Mouse (Mus musculus) MEL (cell line): Measurements from ENCODE around the gene Tsfm.

Source experiments
- BHLHE40 ChIP-seq: IDR thresholded peaks from 2 replicates; pipeline ENCODE4 v1.6.1; 2012; ENCODE audit warnings: low read depth, mild to moderate bottlenecking, inconsistent platforms, low read length, improper control_type of control experiment, borderline replicate concordance
- CTCF ChIP-seq, 3 experiments: IDR thresholded peaks in 2 of 3; conservative IDR thresholded peaks in 1 of 3; 2 replicates each; pipeline ENCODE4 v1.5.1; 2011 to 2012; ENCODE audit warnings: low read length in 3 of 3, low read depth in 2 of 3, mild to moderate bottlenecking in 2 of 3, improper control_type of control experiment in 1 of 3, inconsistent platforms in 1 of 3, mixed read lengths in 1 of 3, moderate library complexity in 1 of 3; ENCODE audit not compliant: control insufficient read depth in 1 of 3, insufficient read depth in 1 of 3, poor library complexity in 1 of 3, severe bottlenecking in 1 of 3
- ELF1 ChIP-seq: IDR thresholded peaks from 2 replicates; pipeline ENCODE4 v1.6.1; 2014; ENCODE audit warnings: low read depth, mild to moderate bottlenecking, inconsistent platforms, low read length, improper control_type of control experiment, moderate library complexity
- EP300 ChIP-seq, 2 experiments: IDR thresholded peaks; 2 replicates each; pipeline ENCODE4 v1.6.1; 2011; ENCODE audit warnings: improper control_type of control experiment in 2 of 2, low read length in 2 of 2, low read depth in 1 of 2, mild to moderate bottlenecking in 1 of 2
- GATA1 ChIP-seq: IDR thresholded peaks from 2 replicates; pipeline ENCODE4 v1.6.1; 2011; ENCODE audit warnings: low read depth, low read length, improper control_type of control experiment
- HCFC1 ChIP-seq: IDR thresholded peaks from 2 replicates; pipeline ENCODE4 v1.6.1; 2012; ENCODE audit warnings: low read depth, mild to moderate bottlenecking, inconsistent platforms, low read length, improper control_type of control experiment, moderate library complexity
- MEF2A ChIP-seq: IDR thresholded peaks from 2 replicates; pipeline ENCODE4 v1.6.1; 2014; ENCODE audit warnings: low read depth, mild to moderate bottlenecking, inconsistent platforms, low read length, improper control_type of control experiment; ENCODE audit not compliant: poor library complexity, insufficient replicate concordance, severe bottlenecking; ENCODE audit errors: extremely low read depth
- NRF1 ChIP-seq: IDR thresholded peaks from 2 replicates; pipeline ENCODE4 v1.6.1; 2014; ENCODE audit warnings: low read depth, mild to moderate bottlenecking, inconsistent platforms, low read length, improper control_type of control experiment, moderate library complexity; ENCODE audit not compliant: poor library complexity, insufficient read depth, severe bottlenecking
- POLR2A ChIP-seq, 2 experiments: IDR thresholded peaks; 2 replicates each; pipeline ENCODE4 v1.6.1; 2011 to 2012; ENCODE audit warnings: low read length in 2 of 2, mild to moderate bottlenecking in 2 of 2, control low read depth in 1 of 2, improper control_type of control experiment in 1 of 2, low read depth in 1 of 2, moderate library complexity in 1 of 2; ENCODE audit not compliant: control insufficient read depth in 1 of 2, insufficient read depth in 1 of 2, poor library complexity in 1 of 2
- RAD21 ChIP-seq: IDR thresholded peaks from 2 replicates; pipeline ENCODE4 v1.6.1; 2011; ENCODE audit warnings: mild to moderate bottlenecking, low read depth, low read length, improper control_type of control experiment
- TCF12 ChIP-seq: IDR thresholded peaks from 2 replicates; pipeline ENCODE4 v1.6.1; 2014; ENCODE audit warnings: low read depth, mild to moderate bottlenecking, inconsistent platforms, low read length, improper control_type of control experiment, moderate library complexity
- USF1 ChIP-seq: IDR thresholded peaks from 2 replicates; pipeline ENCODE4 v1.6.1; 2014; ENCODE audit warnings: low read depth, mild to moderate bottlenecking, inconsistent platforms, low read length, improper control_type of control experiment, moderate library complexity
- USF2 ChIP-seq, 2 experiments: IDR thresholded peaks; 2 replicates each; pipeline ENCODE4 v1.6.1; 2011 to 2012; ENCODE audit warnings: improper control_type of control experiment in 2 of 2, low read length in 2 of 2, borderline replicate concordance in 1 of 2, inconsistent platforms in 1 of 2, low read depth in 1 of 2, mild to moderate bottlenecking in 1 of 2; ENCODE audit not compliant: insufficient read depth in 1 of 2
- ZNF384 ChIP-seq: IDR thresholded peaks from 2 replicates; pipeline ENCODE4 v1.6.1; 2012; ENCODE audit warnings: low read depth, mild to moderate bottlenecking, inconsistent platforms, low read length, improper control_type of control experiment

GRCm38 (mm10) chr10:127055406-127055805, 24.8 kb upstream of the Tsfm start:
- TF ChIP-seq HCFC1 = no peak
- no peak for TF ChIP-seq CTCF (IDR thresholded peaks at IDR 0.05 in 2 of 3, conservative IDR thresholded peaks at IDR 0.05 in 1 of 3; ENCODE audit: control insufficient read depth in 1 of 3, insufficient read depth in 1 of 3, low read depth in 2 of 3, low read length in 3 of 3, poor library complexity in 1 of 3, severe bottlenecking in 1 of 3)
- TF ChIP-seq POLR2A (IDR thresholded peaks at IDR 0.05; ENCODE audit: control insufficient read depth in 1 of 2, insufficient read depth in 1 of 2, low read depth in 1 of 2, low read length in 2 of 2, poor library complexity in 1 of 2) = no peak
- TF ChIP-seq GATA1 = no peak
- TF ChIP-seq MEF2A = no peak
- TF ChIP-seq NRF1 = no peak
- no peak for TF ChIP-seq TCF12
- TF ChIP-seq ZNF384 = no peak
- TF ChIP-seq BHLHE40 = no peak
- no peak for TF ChIP-seq EP300 (IDR thresholded peaks at IDR 0.05; ENCODE audit: low read depth in 1 of 2, low read length in 2 of 2)
- TF ChIP-seq USF1 = no peak
- TF ChIP-seq RAD21 = no peak
- no peak for TF ChIP-seq ELF1
- TF ChIP-seq USF2 (IDR thresholded peaks at IDR 0.05; ENCODE audit: borderline replicate concordance in 1 of 2, insufficient read depth in 1 of 2, low read depth in 1 of 2, low read length in 2 of 2) = no peak
